Mouse (Mus musculus) thymus, adult 2 months (tissue): ENCODE measurements around the gene Lamb2. TPM values are rescaled to one million over a fixed set of nuclear protein-coding genes. Genes with fewer than 3 reads are reported as not detected.

Experiments
- DNase-seq: peaks from one replicate; pipeline ENCODE4 v3.0.0; 2021
- H3K27ac ChIP-seq: fragments of 200-500 bp; 2 replicates; pipeline ENCODE4 v1.5.1; 2012; ENCODE audit warnings: low read length, control low read depth; ENCODE audit not compliant: control insufficient read depth, insufficient read depth
- H3K27me3 ChIP-seq: fragments of 200-500 bp; 2 replicates; pipeline ENCODE4 v1.6.1; 2012; ENCODE audit warnings: mild to moderate bottlenecking, low read length, moderate library complexity, mixed read lengths; ENCODE audit not compliant: control insufficient read depth, insufficient read depth
- H3K36me3 ChIP-seq: fragments of 200-500 bp; 2 replicates; pipeline ENCODE4 v1.6.1; 2012; ENCODE audit warnings: mild to moderate bottlenecking, low read length, moderate library complexity; ENCODE audit not compliant: control insufficient read depth, insufficient read depth
- H3K4me1 ChIP-seq: fragments of 200-500 bp; replicated peaks from 2 replicates; pipeline ENCODE4 v1.6.1; 2012; ENCODE audit warnings: low read length; ENCODE audit not compliant: control insufficient read depth, insufficient read depth
- H3K4me3 ChIP-seq: fragments of 200-500 bp; 2 replicates; pipeline ENCODE4 v1.5.1; 2012; ENCODE audit warnings: mild to moderate bottlenecking, low read length, control low read depth, moderate library complexity; ENCODE audit not compliant: control insufficient read depth, insufficient read depth
- CTCF ChIP-seq: fragments of 200-500 bp; IDR thresholded peaks from 2 replicates; pipeline ENCODE4 v1.5.1; 2012; ENCODE audit warnings: mild to moderate bottlenecking, control low read depth, low read length, moderate library complexity, borderline replicate concordance; ENCODE audit not compliant: control insufficient read depth, poor library complexity, insufficient read depth; ENCODE audit errors: extremely low read depth
- POLR2A ChIP-seq: fragments of 200-500 bp; IDR thresholded peaks from 2 replicates; pipeline ENCODE4 v1.6.1; 2012; ENCODE audit warnings: mild to moderate bottlenecking, low read length, control low read depth, moderate library complexity; ENCODE audit not compliant: control insufficient read depth, poor library complexity, insufficient read depth; ENCODE audit errors: extremely low read depth
- WGBS: fragments of 180-500 bp; shearing (Covaris S2); methylation state at CpG from one replicate; pipeline ENCODE4 v1.1.7; 2018; 5-methylcytosine and 5-hydroxymethylcytosine counted together
- polyA plus RNA-seq: library from polyadenylated mRNA; depleted of rRNA; stranded (reverse); fragments of >200 nt; gene quantifications from 2 replicates; pipeline ENCODE4 v1.2.3, GENCODE M21; 2012

Lamb2 gene
- polyA plus RNA-seq, 1 experiment, result 33.7 TPM

DNA sequence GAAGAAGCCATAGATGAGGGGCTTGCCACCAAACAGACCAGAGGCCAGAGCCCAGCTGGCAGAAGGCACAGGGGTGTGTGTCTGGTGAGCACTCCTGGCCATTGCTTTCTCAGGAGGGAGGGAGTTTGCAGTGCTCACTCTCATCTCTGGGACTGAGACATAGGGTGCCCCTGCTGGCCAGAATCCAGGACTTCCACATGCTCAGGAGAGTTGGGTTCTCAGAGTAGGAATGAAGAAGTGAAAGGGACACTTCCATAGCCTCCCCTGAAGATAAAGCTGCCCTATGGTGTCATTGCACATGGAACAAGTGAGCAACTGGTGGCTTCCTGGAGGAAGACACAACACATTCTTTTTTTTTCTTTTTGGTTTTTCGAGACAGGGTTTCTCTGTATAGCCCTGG lies 5.0 kb upstream of the Lamb2 start:
- no peak overlapping the region for H3K27ac ChIP-seq
- no peak overlapping the region for H3K4me3 ChIP-seq
- 55% methylated on average over 1 of the region's 1 CpGs for WGBS
- peaks cover 7% of the 10 kb centered on the region for H3K4me1 ChIP-seq
- DNase-seq, result no peak
- H3K36me3 ChIP-seq, result no peaks in the 10 kb centered on the region
- no peak for TF ChIP-seq POLR2A
- TF ChIP-seq CTCF, result no peak
- H3K27me3 ChIP-seq, result no peaks in the 10 kb centered on the region

DNA sequence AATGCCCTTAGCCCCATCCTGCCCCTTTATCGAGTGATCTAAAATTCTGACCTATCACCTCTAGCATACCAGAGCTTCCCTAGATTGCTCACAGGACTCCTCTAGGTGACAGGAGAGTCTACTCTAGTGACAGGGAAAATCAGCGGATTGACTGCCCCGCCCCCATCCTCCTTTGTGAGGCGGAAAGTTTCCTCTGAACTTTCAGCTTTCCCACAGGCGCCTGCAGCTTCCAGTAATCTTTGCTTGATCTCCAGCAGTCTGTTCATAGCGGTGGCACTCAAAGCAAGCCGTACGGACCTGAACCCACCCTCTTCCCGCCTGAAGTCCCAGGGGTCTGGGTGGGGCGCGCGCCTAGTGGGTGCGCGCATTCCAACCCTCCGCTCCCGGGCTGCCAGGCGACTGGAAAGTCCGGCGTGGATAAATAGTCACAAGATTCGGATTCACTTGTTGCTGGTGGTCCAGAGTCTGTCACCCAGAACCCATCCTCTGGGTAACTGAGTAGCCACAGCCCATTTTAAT lies 839 bp upstream of the Lamb2 start:
- no peaks in the 10 kb centered on the region for H3K27me3 ChIP-seq
- WGBS, result 5% methylated on average over 20 of the region's 20 CpGs
- H3K4me3 ChIP-seq, result peak overlapping the region; percentile 48
- H3K4me1 ChIP-seq, result peaks cover 11% of the 10 kb centered on the region
- no peak overlapping the region for H3K27ac ChIP-seq
- H3K36me3 ChIP-seq, result no peaks in the 10 kb centered on the region
- TF ChIP-seq POLR2A, result no peak
- DNase-seq, result peak; percentile 18

DNA sequence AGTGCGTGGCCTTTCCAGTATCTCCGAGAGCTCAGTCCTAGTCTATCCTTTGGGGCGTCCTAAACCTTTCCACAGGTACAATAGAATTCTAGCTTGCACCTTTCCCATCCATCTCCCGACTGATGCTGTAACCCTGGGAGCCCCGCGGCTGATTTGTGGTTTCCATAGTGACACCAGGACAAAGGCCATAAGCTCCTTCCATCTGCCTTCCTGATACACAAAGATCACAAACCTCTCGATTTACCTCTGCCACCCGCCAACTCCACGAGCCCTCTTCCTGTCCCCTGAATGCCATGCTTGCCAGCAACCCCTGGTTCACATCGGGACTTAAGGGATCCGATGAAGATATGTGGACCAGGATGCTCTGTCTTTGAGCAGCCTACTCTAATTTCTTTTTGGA lies 295 bp upstream of the Lamb2 start:
- 52% methylated on average over 11 of the region's 11 CpGs for WGBS
- DNase-seq, result no peak
- TF ChIP-seq CTCF, result no peak
- TF ChIP-seq POLR2A, result no peak
- Histone ChIP-seq H3K4me1 (peaks cover 11% of the 10 kb centered on the region), H3K27me3 (no peaks in the 10 kb centered on the region), H3K27ac (no peak overlapping the region), H3K4me3 (no peak overlapping the region), H3K36me3 (no peaks in the 10 kb centered on the region)

DNA sequence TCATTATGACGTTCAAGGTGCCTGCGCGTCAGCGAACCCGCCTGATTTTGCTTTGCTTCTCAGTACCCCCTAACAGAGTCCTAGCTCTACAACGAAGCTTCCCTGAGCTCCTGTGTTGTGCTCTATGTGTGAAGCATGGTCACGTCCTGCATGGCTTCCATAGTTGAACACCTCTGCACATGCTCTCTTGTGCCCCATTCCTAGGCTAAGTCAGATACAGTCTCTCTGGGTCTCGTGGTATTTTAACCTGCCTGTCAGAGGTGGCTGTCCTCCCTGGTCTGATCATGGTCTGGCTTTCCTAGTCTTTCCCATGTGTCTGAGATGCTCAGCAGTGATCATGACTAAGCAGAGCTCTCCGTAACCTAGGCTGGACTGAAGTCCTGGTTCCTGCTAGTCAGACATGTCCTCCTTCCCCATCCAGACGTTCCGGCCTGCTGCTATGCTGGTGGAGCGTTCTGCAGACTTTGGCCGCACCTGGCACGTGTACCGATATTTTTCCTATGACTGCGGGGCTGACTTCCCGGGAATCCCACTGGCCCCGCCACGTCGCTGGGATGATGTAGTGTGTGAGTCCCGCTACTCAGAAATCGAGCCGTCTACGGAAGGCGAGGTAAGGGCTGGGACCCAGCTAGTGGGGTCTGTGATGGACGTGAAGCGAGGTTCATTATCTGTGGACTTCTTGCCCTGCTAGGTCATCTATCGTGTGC lies 1.4 kb downstream of the Lamb2 start:
- Histone ChIP-seq H3K36me3 (no peaks in the 10 kb centered on the region), H3K4me3 (no peak overlapping the region), H3K27me3 (no peaks in the 10 kb centered on the region), H3K27ac (no peak overlapping the region), H3K4me1 (peaks cover 11% of the 10 kb centered on the region)
- DNase-seq, result no peak
- TF ChIP-seq POLR2A (no peak), CTCF (no peak)
- 96% methylated on average over 28 of the region's 28 CpGs for WGBS

DNA sequence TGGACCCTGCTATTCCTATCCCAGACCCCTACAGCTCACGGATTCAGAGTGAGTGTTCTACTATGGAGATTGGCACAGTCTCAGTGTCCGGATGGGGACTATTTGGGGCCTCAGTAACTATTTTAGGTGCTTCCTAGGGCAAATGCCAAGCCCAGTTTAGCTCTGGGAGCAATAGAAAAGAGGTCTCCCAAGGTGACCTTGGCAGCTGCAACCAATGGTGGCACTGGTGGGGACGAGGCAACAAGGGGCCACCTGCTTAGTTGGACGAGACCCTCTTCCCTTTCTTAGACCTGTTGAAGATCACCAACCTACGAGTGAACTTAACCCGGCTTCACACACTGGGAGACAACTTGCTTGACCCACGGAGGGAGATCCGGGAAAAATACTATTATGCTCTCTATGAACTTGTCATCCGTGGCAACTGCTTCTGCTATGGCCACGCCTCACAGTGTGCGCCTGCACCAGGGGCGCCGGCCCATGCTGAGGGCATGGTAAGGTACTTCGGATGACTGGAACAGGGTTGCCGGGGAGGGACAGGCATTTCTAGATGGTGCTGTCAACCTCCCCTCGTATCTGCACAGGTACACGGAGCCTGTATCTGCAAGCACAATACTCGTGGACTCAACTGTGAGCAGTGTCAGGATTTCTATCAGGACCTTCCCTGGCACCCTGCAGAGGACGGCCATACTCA lies 2.1 kb downstream of the Lamb2 start:
- WGBS, result 93% methylated on average over 19 of the region's 19 CpGs
- Histone ChIP-seq H3K4me3 (no peak overlapping the region), H3K27ac (no peak overlapping the region)

DNA sequence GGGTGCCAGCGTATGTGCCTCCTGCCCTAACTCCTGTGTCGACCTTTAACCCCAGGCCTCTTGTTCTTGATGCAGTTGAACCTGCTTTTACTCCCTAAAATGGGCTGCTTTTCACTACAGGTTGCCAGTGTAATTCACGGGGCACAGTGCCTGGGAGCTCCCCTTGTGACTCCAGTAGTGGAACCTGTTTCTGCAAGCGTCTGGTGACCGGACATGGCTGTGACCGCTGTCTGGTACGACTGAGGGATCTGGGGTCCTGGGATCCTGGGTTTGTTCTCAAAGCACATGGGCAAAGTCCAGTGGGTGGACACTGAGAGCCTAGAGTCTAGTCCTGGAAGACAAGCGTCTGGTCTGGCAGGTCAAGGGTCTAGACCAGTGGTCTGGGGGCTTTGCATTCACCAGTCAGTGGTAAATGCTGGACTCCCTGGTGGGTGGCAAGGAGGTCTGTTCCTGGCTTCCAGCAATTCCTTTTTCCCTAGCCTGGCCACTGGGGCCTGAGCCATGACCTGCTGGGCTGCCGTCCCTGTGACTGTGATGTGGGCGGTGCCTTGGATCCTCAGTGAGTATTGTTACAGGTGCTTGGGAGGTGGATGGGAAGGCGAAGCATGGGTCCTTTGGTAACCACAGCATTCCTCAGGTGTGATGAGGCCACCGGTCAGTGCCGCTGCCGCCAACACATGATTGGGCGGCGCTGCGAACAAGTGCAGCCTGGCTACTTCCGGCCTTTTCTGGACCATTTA lies 3.7 kb downstream of the Lamb2 start:
- no peak for DNase-seq
- Histone ChIP-seq H3K36me3 (no peaks in the 10 kb centered on the region), H3K27ac (no peak overlapping the region), H3K27me3 (no peaks in the 10 kb centered on the region), H3K4me1 (peaks cover 11% of the 10 kb centered on the region), H3K4me3 (no peak overlapping the region)
- no peak for TF ChIP-seq CTCF
- no peak for TF ChIP-seq POLR2A
- WGBS, result 97% methylated on average over 18 of the region's 18 CpGs

More for the DNA sequence above, 2.1 kb downstream of the Lamb2 start:
- no peaks in the 10 kb centered on the region for H3K27me3 ChIP-seq
- no peak for TF ChIP-seq POLR2A
- no peak for TF ChIP-seq CTCF
- peaks cover 11% of the 10 kb centered on the region for H3K4me1 ChIP-seq
- H3K36me3 ChIP-seq, result no peaks in the 10 kb centered on the region
- no peak for DNase-seq
